Mouse (Mus musculus): ENCODE measurements around the gene Ttc9b. TPM values are rescaled to one million over a fixed set of nuclear protein-coding genes. Genes with fewer than 3 reads are reported as not detected.

Ttc9b gene
- polyA plus RNA-seq, 2 experiments = 0.21 to 0.24 TPM

- peaks cover 54% of the 10 kb centered on the region for H3K36me3 ChIP-seq (ENCODE audit: control insufficient read depth, insufficient read depth, low read length)
- no peak for TF ChIP-seq POLR2A (IDR thresholded peaks at IDR 0.05; ENCODE audit: borderline replicate concordance, extremely low read depth, insufficient read depth, insufficient read length)
- ATAC-seq (ENCODE audit: low FRiP score, low read depth) (no peak), DNase-seq (ENCODE audit: low spot score) (no peak)
- H3K27ac ChIP-seq (replicated peaks; ENCODE audit: low read depth, low read length) = no peak overlapping the region
- no peak overlapping the region for H3K4me2 ChIP-seq (replicated peaks; ENCODE audit: low read depth, low read length, severe bottlenecking)
- H3K27me3 ChIP-seq (ENCODE audit: control insufficient read depth, insufficient read depth, low read length) = no peaks in the 10 kb centered on the region
- H3K9ac ChIP-seq (ENCODE audit: low read depth, low read length, severe bottlenecking) = no peak overlapping the region
- no peaks in the 10 kb centered on the region for H3K9me3 ChIP-seq (ENCODE audit: control insufficient read depth, low read length)
- no peak overlapping the region for H3K4me3 ChIP-seq (replicated peaks; ENCODE audit: low read length)
- H3K4me1 ChIP-seq (ENCODE audit: control insufficient read depth, insufficient read depth, low read length) = no peaks in the 10 kb centered on the region
- WGBS = 88% methylated on average over 4 of the region's 4 CpGs
Measured at GRCm38 (mm10) chr7:27612940-27613339, 40.8 kb upstream of the Ttc9b start.

- ATAC-seq (ENCODE audit: low FRiP score, low read depth) (no peak), DNase-seq (ENCODE audit: low spot score) (no peak)
- no peak for TF ChIP-seq POLR2A (IDR thresholded peaks at IDR 0.05; ENCODE audit: borderline replicate concordance, extremely low read depth, insufficient read depth, insufficient read length)
- Histone ChIP-seq H3K4me2 (replicated peaks; ENCODE audit: low read depth, low read length, severe bottlenecking) (no peak overlapping the region), H3K4me1 (ENCODE audit: control insufficient read depth, insufficient read depth, low read length) (no peaks in the 10 kb centered on the region), H3K9ac (ENCODE audit: low read depth, low read length, severe bottlenecking) (no peak overlapping the region), H3K27me3 (ENCODE audit: control insufficient read depth, insufficient read depth, low read length) (no peaks in the 10 kb centered on the region), H3K27ac (replicated peaks; ENCODE audit: low read depth, low read length) (no peak overlapping the region), H3K36me3 (ENCODE audit: control insufficient read depth, insufficient read depth, low read length) (peaks cover 56% of the 10 kb centered on the region), H3K9me3 (ENCODE audit: control insufficient read depth, low read length) (no peaks in the 10 kb centered on the region), H3K4me3 (replicated peaks; ENCODE audit: low read length) (no peak overlapping the region)
- 92% methylated on average over 8 of the region's 8 CpGs for WGBS
Measured at GRCm38 (mm10) chr7:27613751-27614499, 39.8 kb upstream of the Ttc9b start.

DNA sequence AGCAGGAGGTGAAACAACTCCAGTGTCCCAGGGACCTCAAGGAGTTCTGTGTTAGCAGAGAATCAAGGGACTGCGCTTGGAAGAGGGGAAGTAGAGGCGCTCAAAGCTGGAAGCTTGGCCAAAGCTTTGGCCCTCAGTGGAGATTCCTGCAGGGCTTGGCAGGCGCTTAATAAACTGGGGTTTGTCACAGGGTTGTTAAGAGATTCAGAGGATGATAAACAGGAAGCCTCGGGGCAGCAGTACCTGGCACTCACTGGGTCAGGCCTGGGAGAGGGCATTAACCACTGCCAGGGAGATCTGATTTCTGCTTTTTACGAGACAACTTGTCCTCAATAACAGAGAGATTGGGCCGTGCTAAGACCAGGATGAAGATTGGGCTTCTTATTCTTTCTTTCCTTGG is 32.7 kb upstream of the Ttc9b start:
- H3K4me2 ChIP-seq (replicated peaks; ENCODE audit: low read depth, low read length, severe bottlenecking) = no peak overlapping the region
- no peaks in the 10 kb centered on the region for H3K27me3 ChIP-seq (ENCODE audit: control insufficient read depth, insufficient read depth, low read length)
- H3K27ac ChIP-seq (replicated peaks; ENCODE audit: low read depth, low read length) = no peak overlapping the region
- no peak overlapping the region for H3K4me3 ChIP-seq (replicated peaks; ENCODE audit: low read length)
- DNase-seq (ENCODE audit: low spot score) (no peak), ATAC-seq (ENCODE audit: low FRiP score, low read depth) (no peak)
- 64% methylated on average over 6 of the region's 6 CpGs for WGBS
- no peaks in the 10 kb centered on the region for H3K9me3 ChIP-seq (ENCODE audit: control insufficient read depth, low read length)
- H3K4me1 ChIP-seq (ENCODE audit: control insufficient read depth, insufficient read depth, low read length) = no peaks in the 10 kb centered on the region
- no peak overlapping the region for H3K9ac ChIP-seq (ENCODE audit: low read depth, low read length, severe bottlenecking)
- no peak for TF ChIP-seq POLR2A (IDR thresholded peaks at IDR 0.05; ENCODE audit: borderline replicate concordance, extremely low read depth, insufficient read depth, insufficient read length)
- H3K36me3 ChIP-seq (ENCODE audit: control insufficient read depth, insufficient read depth, low read length) = peaks cover 86% of the 10 kb centered on the region

- Histone ChIP-seq H3K27me3 (ENCODE audit: control insufficient read depth, insufficient read depth, low read length) (no peaks in the 10 kb centered on the region), H3K36me3 (ENCODE audit: control insufficient read depth, insufficient read depth, low read length) (peaks cover 87% of the 10 kb centered on the region), H3K4me2 (replicated peaks; ENCODE audit: low read depth, low read length, severe bottlenecking) (no peak overlapping the region), H3K4me1 (ENCODE audit: control insufficient read depth, insufficient read depth, low read length) (no peaks in the 10 kb centered on the region), H3K4me3 (replicated peaks; ENCODE audit: low read length) (no peak overlapping the region), H3K9ac (ENCODE audit: low read depth, low read length, severe bottlenecking) (no peak overlapping the region), H3K27ac (replicated peaks; ENCODE audit: low read depth, low read length) (no peak overlapping the region), H3K9me3 (ENCODE audit: control insufficient read depth, low read length) (no peaks in the 10 kb centered on the region)
- no peak for DNase-seq (ENCODE audit: low spot score)
- TF ChIP-seq POLR2A (IDR thresholded peaks at IDR 0.05; ENCODE audit: borderline replicate concordance, extremely low read depth, insufficient read depth, insufficient read length) = no peak
- 77% methylated on average over 1 of the region's 1 CpGs for WGBS
- no peak for ATAC-seq (ENCODE audit: low FRiP score, low read depth)
Measured at GRCm38 (mm10) chr7:27622234-27622633, 31.5 kb upstream of the Ttc9b start.

DNA sequence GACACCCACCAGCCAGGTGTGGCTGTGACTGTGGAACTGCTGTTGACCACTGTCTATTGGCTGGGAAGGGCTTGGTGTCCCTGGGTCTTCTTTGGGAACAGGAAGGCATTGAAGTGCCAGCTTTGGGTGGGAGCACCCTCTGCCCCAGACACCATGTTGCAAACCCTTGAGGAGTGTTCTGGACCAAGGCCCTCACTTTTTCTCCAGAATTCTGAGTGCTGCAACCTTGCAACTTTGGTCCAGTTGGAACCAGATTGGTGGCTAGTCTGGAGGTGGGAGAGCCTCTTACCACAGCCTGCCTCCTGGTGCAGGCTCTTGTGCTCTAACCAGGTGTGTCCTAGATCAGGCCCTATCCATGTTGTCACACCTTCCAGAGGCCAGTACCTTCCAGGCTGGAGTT is 28.7 kb upstream of the Ttc9b start:
- no peaks in the 10 kb centered on the region for H3K9me3 ChIP-seq (ENCODE audit: control insufficient read depth, low read length)
- H3K4me1 ChIP-seq (ENCODE audit: control insufficient read depth, insufficient read depth, low read length) = no peaks in the 10 kb centered on the region
- no peak overlapping the region for H3K27ac ChIP-seq (replicated peaks; ENCODE audit: low read depth, low read length)
- ATAC-seq (ENCODE audit: low FRiP score, low read depth) = no peak
- no peak overlapping the region for H3K4me3 ChIP-seq (replicated peaks; ENCODE audit: low read length)
- H3K9ac ChIP-seq (ENCODE audit: low read depth, low read length, severe bottlenecking) = no peak overlapping the region
- peaks cover 87% of the 10 kb centered on the region for H3K36me3 ChIP-seq (ENCODE audit: control insufficient read depth, insufficient read depth, low read length)
- H3K4me2 ChIP-seq (replicated peaks; ENCODE audit: low read depth, low read length, severe bottlenecking) = no peak overlapping the region
- no peak for TF ChIP-seq POLR2A (IDR thresholded peaks at IDR 0.05; ENCODE audit: borderline replicate concordance, extremely low read depth, insufficient read depth, insufficient read length)
- H3K27me3 ChIP-seq (ENCODE audit: control insufficient read depth, insufficient read depth, low read length) = no peaks in the 10 kb centered on the region
- DNase-seq (ENCODE audit: low spot score) = no peak

All from limb, embryonic 14.5 days (tissue).